Mouse (Mus musculus): ENCODE data around the gene Olfr680-ps1. TPM values are rescaled to one million over a fixed set of nuclear protein-coding genes. Genes with fewer than 3 reads are reported as not detected.
"Not testable (repeated sequence)": the region's sequence is repeated elsewhere in the genome, so short reads cannot be mapped to it uniquely, and the experiment has no call there.

Gene Olfr680-ps1
- not detected in 2 replicates for polyA plus RNA-seq (2016; fragmentation: Nextera tagmentation; extraction: Ambion mirVana)

- not testable (repeated sequence) for H3K27ac ChIP-seq (replicated peaks); H3K4me2 ChIP-seq (replicated peaks); H3K27me3 ChIP-seq; H3K4me1 ChIP-seq; H3K36me3 ChIP-seq; ATAC-seq (ENCODE audit: low FRiP score, low read depth); H3K9me3 ChIP-seq; H3K9ac ChIP-seq (replicated peaks); H3K4me3 ChIP-seq
These were observed at the start of gene Olfr680-ps1 for GRCm38 (mm10) chr7:105092717-105093116. Olfr680-ps1 (minus strand) TSS chr7:105092817.

- 88% methylated on average over 2 of the region's 2 CpGs for WGBS
- H3K4me2 ChIP-seq (replicated peaks) = no peak overlapping the region
- no peak for ATAC-seq (ENCODE audit: low FRiP score, low read depth)
- no peak overlapping the region for H3K9ac ChIP-seq (replicated peaks)
- H3K36me3 ChIP-seq = no peaks in the 10 kb centered on the region
- no peaks in the 10 kb centered on the region for H3K4me1 ChIP-seq
- no peak overlapping the region for H3K27ac ChIP-seq (replicated peaks)
- no peak overlapping the region for H3K4me3 ChIP-seq
- no peaks in the 10 kb centered on the region for H3K27me3 ChIP-seq
- H3K9me3 ChIP-seq = no peaks in the 10 kb centered on the region
These were observed 48.7 kb upstream of the Olfr680-ps1 start for GRCm38 (mm10) chr7:105141275-105141674.

- H3K27me3 ChIP-seq = no peaks in the 10 kb centered on the region
- H3K36me3 ChIP-seq = no peaks in the 10 kb centered on the region
- no peak within 1 kb of the TSS for H3K4me2 ChIP-seq (replicated peaks)
- no peak within 1 kb of the TSS for H3K4me3 ChIP-seq
- H3K27ac ChIP-seq (replicated peaks) = no peak within 1 kb of the TSS
- no peaks in the 10 kb centered on the region for H3K4me1 ChIP-seq
- no peak for ATAC-seq (ENCODE audit: low FRiP score, low read depth)
- no peak within 1 kb of the TSS for H3K9ac ChIP-seq (replicated peaks)
- no peaks in the 10 kb centered on the region for H3K9me3 ChIP-seq
These were observed 23.9 kb upstream of the Olfr680-ps1 start, which contains the start of gene Olfr681 for GRCm38 (mm10) chr7:105116536-105116935. Olfr681 (plus strand) TSS chr7:105116836.

- WGBS = 60% methylated on average over 1 of the region's 1 CpGs
- H3K36me3 ChIP-seq = no peaks in the 10 kb centered on the region
These were observed 11.7 kb downstream of the Olfr680-ps1 start, which contains the start of gene Olfr679 for GRCm38 (mm10) chr7:105080905-105081304. Olfr679 (plus strand) TSS chr7:105081205.

GRCm38 (mm10) chr7:105064175-105064574, 28.4 kb downstream of the Olfr680-ps1 start, which contains the start of gene Olfr678:
Olfr678 (plus strand) TSS chr7:105064475.
- Histone ChIP-seq H3K9me3 (no peaks in the 10 kb centered on the region), H3K27me3 (no peaks in the 10 kb centered on the region), H3K4me1 (no peaks in the 10 kb centered on the region), H3K36me3 (no peaks in the 10 kb centered on the region), H3K4me2 (replicated peaks) (no peak within 1 kb of the TSS), H3K9ac (replicated peaks) (no peak within 1 kb of the TSS), H3K27ac (replicated peaks) (no peak within 1 kb of the TSS), H3K4me3 (no peak within 1 kb of the TSS)
- WGBS = 96% methylated on average over 1 of the region's 1 CpGs
- ATAC-seq (ENCODE audit: low FRiP score, low read depth) = no peak

More at GRCm38 (mm10) chr7:105080905-105081304, 11.7 kb downstream of the Olfr680-ps1 start, which contains the start of gene Olfr679:
- H3K4me1 ChIP-seq = no peaks in the 10 kb centered on the region
- no peak for ATAC-seq (ENCODE audit: low FRiP score, low read depth)
- H3K9me3 ChIP-seq = no peaks in the 10 kb centered on the region
- H3K27ac ChIP-seq (replicated peaks) = no peak within 1 kb of the TSS
- H3K9ac ChIP-seq (replicated peaks) = no peak within 1 kb of the TSS
- H3K4me3 ChIP-seq = no peak within 1 kb of the TSS
- H3K27me3 ChIP-seq = no peaks in the 10 kb centered on the region
- H3K4me2 ChIP-seq (replicated peaks) = no peak within 1 kb of the TSS

- no peak overlapping the region for H3K4me2 ChIP-seq (replicated peaks)
- H3K4me3 ChIP-seq = no peak overlapping the region
- ATAC-seq (ENCODE audit: low FRiP score, low read depth) = no peak
- H3K4me1 ChIP-seq = no peaks in the 10 kb centered on the region
- no peak overlapping the region for H3K9ac ChIP-seq (replicated peaks)
- H3K36me3 ChIP-seq = no peaks in the 10 kb centered on the region
- no peaks in the 10 kb centered on the region for H3K27me3 ChIP-seq
- no peaks in the 10 kb centered on the region for H3K9me3 ChIP-seq
- H3K27ac ChIP-seq (replicated peaks) = no peak overlapping the region
These were observed 33.7 kb downstream of the Olfr680-ps1 start for GRCm38 (mm10) chr7:105058951-105059350.

Other genes starting within 250 kb of the Olfr680-ps1 start
- gene Usp17la, start 235.8 kb downstream of the Olfr680-ps1 start, polyA plus RNA-seq (2016; fragmentation: Nextera tagmentation; extraction: Ambion mirVana) = not detected in 2 replicates
- gene Olfr665, start 214.8 kb downstream of the Olfr680-ps1 start, polyA plus RNA-seq (2016; fragmentation: Nextera tagmentation; extraction: Ambion mirVana) = not detected in 2 replicates
- not detected in 2 replicates for gene Olfr666, start 196.9 kb downstream of the Olfr680-ps1 start, polyA plus RNA-seq (2016; fragmentation: Nextera tagmentation; extraction: Ambion mirVana)
- not detected in 2 replicates for gene Olfr667, start 171.3 kb downstream of the Olfr680-ps1 start, polyA plus RNA-seq (2016; fragmentation: Nextera tagmentation; extraction: Ambion mirVana)
- not detected in 2 replicates for gene Olfr668, start 164.8 kb downstream of the Olfr680-ps1 start, polyA plus RNA-seq (2016; fragmentation: Nextera tagmentation; extraction: Ambion mirVana)
- gene Olfr669, start 158.6 kb downstream of the Olfr680-ps1 start, polyA plus RNA-seq (2016; fragmentation: Nextera tagmentation; extraction: Ambion mirVana) = not detected in 2 replicates
- not detected in 2 replicates for gene Olfr670, start 130.2 kb downstream of the Olfr680-ps1 start, polyA plus RNA-seq (2016; fragmentation: Nextera tagmentation; extraction: Ambion mirVana)
- gene Olfr671, start 113.7 kb downstream of the Olfr680-ps1 start, polyA plus RNA-seq (2016; fragmentation: Nextera tagmentation; extraction: Ambion mirVana) = not detected in 2 replicates
- not detected in 2 replicates for gene Olfr672, start 90.8 kb downstream of the Olfr680-ps1 start, polyA plus RNA-seq (2016; fragmentation: Nextera tagmentation; extraction: Ambion mirVana)
- gene Olfr675, start 64.4 kb downstream of the Olfr680-ps1 start, polyA plus RNA-seq (2016; fragmentation: Nextera tagmentation; extraction: Ambion mirVana) = not detected in 2 replicates
- not detected in 2 replicates for gene Olfr676, start 60.1 kb downstream of the Olfr680-ps1 start, polyA plus RNA-seq (2016; fragmentation: Nextera tagmentation; extraction: Ambion mirVana)
- not detected in 2 replicates for gene Olfr677, start 41.4 kb downstream of the Olfr680-ps1 start, polyA plus RNA-seq (2016; fragmentation: Nextera tagmentation; extraction: Ambion mirVana)
- not detected in 2 replicates for gene Olfr678, start 28.3 kb downstream of the Olfr680-ps1 start, polyA plus RNA-seq (2016; fragmentation: Nextera tagmentation; extraction: Ambion mirVana)
- gene Olfr679, start 11.6 kb downstream of the Olfr680-ps1 start, polyA plus RNA-seq (2016; fragmentation: Nextera tagmentation; extraction: Ambion mirVana) = not detected in 2 replicates
- gene Olfr681, start 24.0 kb upstream of the Olfr680-ps1 start, polyA plus RNA-seq (2016; fragmentation: Nextera tagmentation; extraction: Ambion mirVana) = not detected in 2 replicates
- not detected in 2 replicates for gene Olfr683, start 54.2 kb upstream of the Olfr680-ps1 start, polyA plus RNA-seq (2016; fragmentation: Nextera tagmentation; extraction: Ambion mirVana)
- gene Olfr684, start 70.8 kb upstream of the Olfr680-ps1 start, polyA plus RNA-seq (2016; fragmentation: Nextera tagmentation; extraction: Ambion mirVana) = not detected in 2 replicates
- not detected in 2 replicates for gene Olfr685, start 93.2 kb upstream of the Olfr680-ps1 start, polyA plus RNA-seq (2016; fragmentation: Nextera tagmentation; extraction: Ambion mirVana)
- not detected in 2 replicates for gene Olfr686, start 114.7 kb upstream of the Olfr680-ps1 start, polyA plus RNA-seq (2016; fragmentation: Nextera tagmentation; extraction: Ambion mirVana)
- gene Olfr688, start 195.3 kb upstream of the Olfr680-ps1 start, polyA plus RNA-seq (2016; fragmentation: Nextera tagmentation; extraction: Ambion mirVana) = not detected in 2 replicates
- not detected in 2 replicates for gene Olfr689, start 218.3 kb upstream of the Olfr680-ps1 start, polyA plus RNA-seq (2016; fragmentation: Nextera tagmentation; extraction: Ambion mirVana)
- not detected in 2 replicates for gene Olfr690, start 241.3 kb upstream of the Olfr680-ps1 start, polyA plus RNA-seq (2016; fragmentation: Nextera tagmentation; extraction: Ambion mirVana)
- gene Olfr691, start 249.5 kb upstream of the Olfr680-ps1 start, polyA plus RNA-seq (2016; fragmentation: Nextera tagmentation; extraction: Ambion mirVana) = not detected in 2 replicates

Measured in midbrain, embryonic 12.5 days (tissue).